Mouse (Mus musculus) intestine, embryonic 14.5 days (tissue): ENCODE data around the gene Hprt. TPM values are rescaled to one million over a fixed set of nuclear protein-coding genes. Genes with fewer than 3 reads are reported as not detected.
A peak's percentile ranks its signal among the peaks of the same experiment; 100 is the strongest.

Experiments used
- ATAC-seq: fragments of 200-750 bp; cut with Nextera tagmentation; replicated peaks from 2 replicates; pipeline ENCODE4 v1.8.0; 2017; ENCODE audit warnings: low read depth, moderate number of reproducible peaks, moderate TSS enrichment, moderate library complexity; ENCODE audit not compliant: low FRiP score, low TSS enrichment
- DNase-seq: peaks from one replicate; pipeline ENCODE4 v3.0.0-alpha.2; 2018; ENCODE audit warnings: low spot score
- H3K27ac ChIP-seq: fragments of 300-500 bp; sonication (generic); 2 replicates; pipeline ENCODE4 v1.5.1; 2014; ENCODE audit warnings: low read depth, mild to moderate bottlenecking, control low read depth
- H3K27me3 ChIP-seq: fragments of 300-500 bp; sonication (generic); replicated peaks from 2 replicates; pipeline ENCODE4 v1.6.1; 2014; ENCODE audit warnings: low read length, control low read depth; ENCODE audit not compliant: control insufficient read depth, insufficient read depth
- H3K36me3 ChIP-seq: fragments of 300-500 bp; sonication (generic); 2 replicates; pipeline ENCODE4 v1.6.1; 2014; ENCODE audit warnings: low read length, control low read depth; ENCODE audit not compliant: control insufficient read depth, insufficient read depth
- H3K4me1 ChIP-seq: fragments of 300-500 bp; sonication (generic); replicated peaks from 2 replicates; pipeline ENCODE4 v1.6.1; 2014; ENCODE audit warnings: low read length, control low read depth, mixed read lengths; ENCODE audit not compliant: control insufficient read depth, insufficient read depth
- H3K4me2 ChIP-seq: fragments of 300-500 bp; sonication (generic); 2 replicates; pipeline ENCODE4 v1.6.1; 2014; ENCODE audit warnings: low read length
- H3K4me3 ChIP-seq: fragments of 300-500 bp; sonication (generic); 2 replicates; pipeline ENCODE4 v1.5.1; 2014; ENCODE audit warnings: low read depth, low read length, control low read depth, mixed read lengths
- H3K9ac ChIP-seq: fragments of 300-500 bp; sonication (generic); 2 replicates; pipeline ENCODE4 v1.6.1; 2014; ENCODE audit warnings: mild to moderate bottlenecking, low read length
- H3K9me3 ChIP-seq: fragments of 300-500 bp; sonication (generic); 2 replicates; pipeline ENCODE4 v1.6.1; 2016; ENCODE audit warnings: low read length, control low read depth; ENCODE audit not compliant: control insufficient read depth
- WGBS: fragments of 180-500 bp; shearing (Covaris S2); extraction: QIAGEN DNeasy Blood & Tissue Kit; methylation state at CpG from one replicate; pipeline ENCODE4 v1.1.7; 2014; 5-methylcytosine and 5-hydroxymethylcytosine counted together
- polyA plus RNA-seq: library from polyadenylated mRNA; unstranded; fragments of >200 nt; fragmentation: Nextera tagmentation; extraction: Ambion mirVana; gene quantifications from 2 replicates; pipeline ENCODE4 v1.2.1, GENCODE M21; 2014

Gene Hprt
- 220 and 223 TPM in 2 replicates for polyA plus RNA-seq

GRCm38 (mm10) chrX:52987905-52988783, at the start of gene Hprt:
Hprt (plus strand) TSS chrX:52988137.
- no peaks in the 10 kb centered on the region for H3K27me3 ChIP-seq
- H3K27ac ChIP-seq, result peak within 1 kb of the TSS; percentile 91
- H3K36me3 ChIP-seq, result no peaks in the 10 kb centered on the region
- peaks cover 7% of the 10 kb centered on the region for H3K4me1 ChIP-seq
- peak; percentile 92 for ATAC-seq
- H3K4me3 ChIP-seq, result peak within 1 kb of the TSS; percentile 58
- no peaks in the 10 kb centered on the region for H3K9me3 ChIP-seq
- DNase-seq, result peak; percentile 85
- H3K4me2 ChIP-seq, result peak within 1 kb of the TSS; percentile 52
- 10% methylated on average over 50 of the region's 72 CpGs for WGBS
- H3K9ac ChIP-seq, result peak within 1 kb of the TSS; percentile 81

GRCm38 (mm10) chrX:52945509-52945908, 42.4 kb upstream of the Hprt start:
- no peak overlapping the region for H3K27ac ChIP-seq
- H3K36me3 ChIP-seq, result peaks cover 33% of the 10 kb centered on the region; the same call in 1 of the 2 replicates
- H3K4me1 ChIP-seq, result no peaks in the 10 kb centered on the region
- no peak overlapping the region for H3K4me3 ChIP-seq
- no peak overlapping the region for H3K9ac ChIP-seq
- DNase-seq (no peak), ATAC-seq (no peak)
- WGBS, result 78% methylated on average over 5 of the region's 5 CpGs
- no peaks in the 10 kb centered on the region for H3K9me3 ChIP-seq
- no peak overlapping the region for H3K4me2 ChIP-seq
- no peaks in the 10 kb centered on the region for H3K27me3 ChIP-seq

GRCm38 (mm10) chrX:52949713-52950112, 38.2 kb upstream of the Hprt start:
- H3K4me1 ChIP-seq, result no peaks in the 10 kb centered on the region
- H3K36me3 ChIP-seq, result peaks cover 43% of the 10 kb centered on the region
- no peak for ATAC-seq
- H3K4me2 ChIP-seq, result no peak overlapping the region
- no peak overlapping the region for H3K27ac ChIP-seq
- H3K9me3 ChIP-seq, result no peaks in the 10 kb centered on the region
- no peak overlapping the region for H3K9ac ChIP-seq
- no peaks in the 10 kb centered on the region for H3K27me3 ChIP-seq
- DNase-seq, result no peak
- H3K4me3 ChIP-seq, result no peak overlapping the region
- 70% methylated on average over 2 of the region's 2 CpGs for WGBS

GRCm38 (mm10) chrX:52956942-52957341, 31.0 kb upstream of the Hprt start:
- H3K27me3 ChIP-seq, result no peaks in the 10 kb centered on the region
- no peak overlapping the region for H3K4me3 ChIP-seq
- 77% methylated on average over 4 of the region's 4 CpGs for WGBS
- no peak overlapping the region for H3K4me2 ChIP-seq
- H3K36me3 ChIP-seq, result peaks cover 17% of the 10 kb centered on the region
- ATAC-seq (no peak), DNase-seq (no peak)
- no peaks in the 10 kb centered on the region for H3K4me1 ChIP-seq
- no peak overlapping the region for H3K27ac ChIP-seq
- H3K9ac ChIP-seq, result no peak overlapping the region
- no peaks in the 10 kb centered on the region for H3K9me3 ChIP-seq

- 54% methylated on average over 5 of the region's 5 CpGs for WGBS
- ATAC-seq, result no peak
- H3K4me3 ChIP-seq, result no peak overlapping the region
- no peak overlapping the region for H3K27ac ChIP-seq
- no peaks in the 10 kb centered on the region for H3K4me1 ChIP-seq
- H3K9ac ChIP-seq, result no peak overlapping the region
- no peaks in the 10 kb centered on the region for H3K27me3 ChIP-seq
- DNase-seq, result no peak
- H3K4me2 ChIP-seq, result no peak overlapping the region
- H3K36me3 ChIP-seq, result no peaks in the 10 kb centered on the region
- no peaks in the 10 kb centered on the region for H3K9me3 ChIP-seq
Observed at GRCm38 (mm10) chrX:52961559-52962110, 26.3 kb upstream of the Hprt start.

GRCm38 (mm10) chrX:52965149-52965548, 22.8 kb upstream of the Hprt start:
- Histone ChIP-seq H3K27me3 (no peaks in the 10 kb centered on the region), H3K27ac (no peak overlapping the region), H3K36me3 (no peaks in the 10 kb centered on the region), H3K4me3 (no peak overlapping the region), H3K4me2 (no peak overlapping the region), H3K9ac (no peak overlapping the region), H3K9me3 (no peaks in the 10 kb centered on the region), H3K4me1 (no peaks in the 10 kb centered on the region)
- 84% methylated on average over 2 of the region's 2 CpGs for WGBS
- ATAC-seq, result no peak
- no peak for DNase-seq

- WGBS, result 53% methylated on average over 3 of the region's 3 CpGs
Observed at GRCm38 (mm10) chrX:52971211-52972006, 16.5 kb upstream of the Hprt start.

GRCm38 (mm10) chrX:52972129-52972528, 15.8 kb upstream of the Hprt start:
- no peak overlapping the region for H3K4me2 ChIP-seq
- H3K9me3 ChIP-seq, result no peaks in the 10 kb centered on the region
- no peaks in the 10 kb centered on the region for H3K4me1 ChIP-seq
- no peak overlapping the region for H3K4me3 ChIP-seq
- no peaks in the 10 kb centered on the region for H3K27me3 ChIP-seq
- H3K36me3 ChIP-seq, result no peaks in the 10 kb centered on the region
- no peak overlapping the region for H3K27ac ChIP-seq
- no peak for ATAC-seq
- WGBS, result 95% methylated on average over 1 of the region's 1 CpGs
- no peak overlapping the region for H3K9ac ChIP-seq
- no peak for DNase-seq

More at GRCm38 (mm10) chrX:52971211-52972006, 16.5 kb upstream of the Hprt start:
- no peak overlapping the region for H3K9ac ChIP-seq
- no peak for ATAC-seq
- no peak for DNase-seq
- no peaks in the 10 kb centered on the region for H3K9me3 ChIP-seq
- no peaks in the 10 kb centered on the region for H3K4me1 ChIP-seq
- H3K27me3 ChIP-seq, result no peaks in the 10 kb centered on the region
- no peaks in the 10 kb centered on the region for H3K36me3 ChIP-seq
- no peak overlapping the region for H3K4me2 ChIP-seq
- no peak overlapping the region for H3K27ac ChIP-seq
- H3K4me3 ChIP-seq, result no peak overlapping the region
